Mouse (Mus musculus) heart, postnatal 10 days (tissue): ENCODE measurements around the gene Abcb11. TPM values are rescaled to one million over a fixed set of nuclear protein-coding genes. Genes with fewer than 3 reads are reported as not detected.

Experiments
- DNase-seq, 2 experiments: peaks; one replicate each; pipeline ENCODE4 v3.0.0; 2021
- intact Hi-C: fragments of 180-260 bp; cut with DNase I; formaldehyde crosslinking; loops from one replicate; pipeline ENCODE4 v1.15.1; 2025
- total RNA-seq, 2 experiments: library from RNA; stranded (reverse); gene quantifications; 2 replicates each; pipeline ENCODE4 v1.2.3; 2021

Abcb11 gene
- total RNA-seq, 2 experiments from 2014 or later = not detected

GRCm38 (mm10) chr2:69275875-69276274 lies 66.5 kb downstream of the Abcb11 start:
- DNase-seq = peak; percentile 17 to 19
- intact Hi-C loops = loop anchor here (1.0 kb wide), 1 partner anchor 152 kb away; no protein-coding TSS in a partner anchor

GRCm38 (mm10) chr2:69264069-69264618 lies 78.3 kb downstream of the Abcb11 start:
- intact Hi-C loops = no loop called here
- DNase-seq = no peak

- intact Hi-C loops = no loop called here
- no peak for DNase-seq
Observed at GRCm38 (mm10) chr2:69248221-69248755, 94.1 kb downstream of the Abcb11 start.

GRCm38 (mm10) chr2:69247081-69247480 lies 95.3 kb downstream of the Abcb11 start:
- no peak for DNase-seq

GRCm38 (mm10) chr2:69244924-69245323 lies 97.5 kb downstream of the Abcb11 start:
- intact Hi-C loops = no loop called here
- peak in 1 of 2 experiments; percentile 4 for DNase-seq

More at GRCm38 (mm10) chr2:69247081-69247480, 95.3 kb downstream of the Abcb11 start:
- intact Hi-C loops = no loop called here

- intact Hi-C loops = no loop called here
Observed at GRCm38 (mm10) chr2:69239315-69239714, 103.1 kb downstream of the Abcb11 start.

GRCm38 (mm10) chr2:69234976-69235678 lies 107.3 kb downstream of the Abcb11 start:
- intact Hi-C loops = no loop called here
- no peak for DNase-seq

More at GRCm38 (mm10) chr2:69239315-69239714, 103.1 kb downstream of the Abcb11 start:
- DNase-seq = no peak

GRCm38 (mm10) chr2:69232101-69232500 lies 110.3 kb downstream of the Abcb11 start:
- intact Hi-C loops = no loop called here
- no peak for DNase-seq

- DNase-seq = no peak
- intact Hi-C loops = no loop called here
Observed at GRCm38 (mm10) chr2:69230137-69230536, 112.3 kb downstream of the Abcb11 start.

GRCm38 (mm10) chr2:69228635-69229034 lies 113.8 kb downstream of the Abcb11 start:
- intact Hi-C loops = no loop called here
- no peak for DNase-seq

- DNase-seq = no peak
- intact Hi-C loops = no loop called here
Observed at GRCm38 (mm10) chr2:69226876-69227275, 115.5 kb downstream of the Abcb11 start.

GRCm38 (mm10) chr2:69224724-69225123 lies 117.7 kb downstream of the Abcb11 start:
- intact Hi-C loops = no loop called here

GRCm38 (mm10) chr2:69222815-69223214 lies 119.6 kb downstream of the Abcb11 start:
- no peak for DNase-seq
- intact Hi-C loops = no loop called here

More at GRCm38 (mm10) chr2:69224724-69225123, 117.7 kb downstream of the Abcb11 start:
- DNase-seq = no peak

GRCm38 (mm10) chr2:69221868-69222416 lies 120.5 kb downstream of the Abcb11 start:
- peak; percentile 9 to 24 for DNase-seq
- intact Hi-C loops = no loop called here

- intact Hi-C loops = no loop called here
- no peak for DNase-seq
Observed at GRCm38 (mm10) chr2:69215242-69215641, 127.2 kb downstream of the Abcb11 start.

- intact Hi-C loops = no loop called here
- DNase-seq = no peak
Observed at GRCm38 (mm10) chr2:69212652-69213051, 129.8 kb downstream of the Abcb11 start.

- intact Hi-C loops = no loop called here
- DNase-seq = no peak
Observed at GRCm38 (mm10) chr2:69210773-69211172, 131.6 kb downstream of the Abcb11 start, which contains the start of gene G6pc2. Gene G6pc2, plus strand, starts transcription at chr2:69211073.

- DNase-seq = no peak
- intact Hi-C loops = no loop called here
Observed at GRCm38 (mm10) chr2:69209684-69210083, 132.7 kb downstream of the Abcb11 start.

GRCm38 (mm10) chr2:69206523-69206922 lies 135.9 kb downstream of the Abcb11 start:
- peak; percentile 5 to 9 for DNase-seq
- intact Hi-C loops = no loop called here

GRCm38 (mm10) chr2:69205791-69206351 lies 136.5 kb downstream of the Abcb11 start, which contains the start of gene Spc25:
Gene Spc25, minus strand, starts transcription at chr2:69206194.
- intact Hi-C loops = no loop called here

GRCm38 (mm10) chr2:69205185-69205584 lies 137.2 kb downstream of the Abcb11 start:
- intact Hi-C loops = no loop called here
- DNase-seq = no peak

More at GRCm38 (mm10) chr2:69205791-69206351, 136.5 kb downstream of the Abcb11 start, which contains the start of gene Spc25:
- peak; percentile 95 for DNase-seq
